Mouse (Mus musculus) small intestine, adult 2 months (tissue): Measurements from ENCODE around the gene Gstp1.

Source experiments
- CTCF ChIP-seq: fragments of 200-500 bp; IDR thresholded peaks from 2 replicates; pipeline ENCODE4 v1.5.1; 2012; ENCODE audit warnings: low read depth, mild to moderate bottlenecking, control low read depth, inconsistent platforms, low read length, moderate library complexity, mixed read lengths; ENCODE audit not compliant: insufficient replicate concordance, insufficient read length; ENCODE audit errors: extremely low read depth
- POLR2A ChIP-seq: fragments of 200-500 bp; IDR thresholded peaks from 2 replicates; pipeline ENCODE4 v1.6.1; 2012; ENCODE audit warnings: low read depth, mild to moderate bottlenecking, control low read depth, inconsistent platforms, low read length, moderate library complexity

DNA sequence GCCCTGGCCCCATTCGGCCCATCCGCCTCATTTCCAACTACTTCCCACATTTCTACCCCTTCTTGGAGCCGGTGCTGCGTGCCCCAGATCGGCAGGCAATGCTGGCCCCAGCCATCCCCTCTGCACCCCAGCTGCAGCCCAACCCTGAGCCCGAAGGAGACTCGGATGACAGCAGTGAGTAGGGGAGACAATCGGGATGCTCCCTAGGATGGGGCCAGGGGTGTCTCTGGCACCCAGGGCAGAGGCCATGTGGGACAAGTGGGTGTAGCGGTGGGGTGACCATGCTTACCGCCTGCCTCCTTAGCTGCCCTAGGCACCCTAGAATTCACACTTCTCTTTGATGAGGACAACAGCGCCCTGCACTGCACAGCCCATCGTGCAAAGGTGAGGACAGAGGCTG lies 34.1 kb downstream of the Gstp1 start:
- TF ChIP-seq POLR2A: no peak
- TF ChIP-seq CTCF: no peak
